Mouse (Mus musculus): ENCODE results near the gene Ptprj. TPM values are rescaled to one million over a fixed set of nuclear protein-coding genes. Genes with fewer than 3 reads are reported as not detected.
A peak's percentile ranks its signal among the peaks of the same experiment; 100 is the strongest.

Gene Ptprj
- total RNA-seq (2017): 224 to 262 TPM (median 261 TPM) in 3 replicates

DNA sequence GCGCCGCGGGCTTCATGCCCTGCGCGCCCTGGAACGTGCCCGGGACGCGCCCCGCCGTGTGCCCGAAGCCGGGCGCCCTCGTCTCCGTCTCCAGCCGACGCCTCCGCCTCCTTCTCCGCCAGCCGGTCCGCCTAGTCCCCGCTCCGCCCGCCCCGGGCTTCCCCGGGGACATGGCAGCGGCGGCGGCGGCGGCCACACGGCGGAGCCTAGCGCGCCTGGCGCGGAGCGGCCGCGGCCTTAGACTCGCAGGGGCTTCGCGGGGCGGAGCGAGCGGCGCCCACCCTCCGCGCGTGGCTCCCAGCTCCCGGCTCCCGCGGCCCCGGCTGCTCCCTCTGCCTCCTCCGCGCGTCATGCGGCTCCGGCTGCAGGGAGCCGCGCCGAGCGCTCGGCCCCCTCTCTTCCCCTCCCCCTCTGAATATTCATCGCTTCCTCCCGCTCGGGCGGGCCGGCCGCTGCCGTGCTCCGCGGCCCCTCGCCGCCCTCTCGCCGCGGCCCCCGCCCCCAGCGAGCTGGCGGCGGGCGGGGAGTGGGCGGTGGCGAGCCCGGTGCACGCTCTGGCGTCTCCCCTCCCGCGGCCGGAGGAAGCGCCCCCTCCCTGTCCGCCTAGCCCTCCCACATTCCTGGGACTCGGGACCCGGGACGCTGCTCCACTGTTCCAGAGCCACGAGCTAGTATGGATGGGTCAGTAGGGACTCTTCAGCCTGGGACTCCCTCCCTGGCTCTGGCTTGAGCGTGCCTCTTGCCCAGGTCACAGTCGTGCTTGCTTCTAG lies at the start of gene Ptprj:
Gene Ptprj, minus strand, starts transcription at position 412 of the 770 bp plus-strand sequence.
- ATAC-seq (replicated peaks; ENCODE audit: insufficient number of reproducible peaks, low FRiP score, low TSS enrichment, poor library complexity, severe bottlenecking): no peak

DNA sequence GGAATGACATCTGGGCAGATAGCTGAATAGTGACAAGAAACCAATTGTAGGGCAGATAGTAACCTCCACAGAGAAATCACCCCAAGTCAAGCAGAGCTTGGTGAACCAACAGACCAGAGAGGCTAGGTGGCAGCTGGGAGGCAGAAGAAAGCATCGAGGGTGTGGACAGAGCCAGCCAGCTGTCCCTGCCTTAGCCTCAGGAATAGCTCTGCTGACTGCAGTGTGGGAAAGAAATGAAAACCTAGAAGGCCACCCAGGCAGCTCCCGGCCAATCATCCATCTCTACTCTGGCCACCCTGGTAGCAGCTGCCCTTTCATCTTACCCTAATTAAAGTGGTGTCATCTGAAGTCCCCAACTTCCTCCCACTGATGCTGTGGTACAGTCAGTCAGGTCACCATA lies 49.1 kb upstream of the Ptprj start:
- no peak for ATAC-seq (replicated peaks; ENCODE audit: insufficient number of reproducible peaks, low FRiP score, low TSS enrichment, poor library complexity, severe bottlenecking)

DNA sequence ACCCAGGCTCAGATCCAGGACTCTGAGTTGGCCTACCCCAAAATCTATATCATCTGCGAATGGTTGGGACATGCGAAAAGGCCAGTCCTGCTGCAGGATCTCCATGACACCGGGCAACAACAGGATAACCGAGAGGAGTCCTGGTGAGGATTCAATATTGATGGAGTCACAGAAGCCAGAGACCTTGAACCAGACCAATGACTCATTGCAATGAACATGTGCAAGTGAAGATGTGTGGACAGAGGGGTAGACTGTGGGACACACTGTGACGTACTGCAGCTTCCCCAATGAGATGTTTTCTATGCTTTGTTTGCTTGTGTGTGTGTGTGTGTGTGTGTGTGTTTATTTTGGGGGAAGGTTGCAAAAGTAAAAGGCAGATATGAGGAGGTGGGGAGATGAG lies 47.8 kb upstream of the Ptprj start:
- no peak for ATAC-seq (replicated peaks; ENCODE audit: insufficient number of reproducible peaks, low FRiP score, low TSS enrichment, poor library complexity, severe bottlenecking)

DNA sequence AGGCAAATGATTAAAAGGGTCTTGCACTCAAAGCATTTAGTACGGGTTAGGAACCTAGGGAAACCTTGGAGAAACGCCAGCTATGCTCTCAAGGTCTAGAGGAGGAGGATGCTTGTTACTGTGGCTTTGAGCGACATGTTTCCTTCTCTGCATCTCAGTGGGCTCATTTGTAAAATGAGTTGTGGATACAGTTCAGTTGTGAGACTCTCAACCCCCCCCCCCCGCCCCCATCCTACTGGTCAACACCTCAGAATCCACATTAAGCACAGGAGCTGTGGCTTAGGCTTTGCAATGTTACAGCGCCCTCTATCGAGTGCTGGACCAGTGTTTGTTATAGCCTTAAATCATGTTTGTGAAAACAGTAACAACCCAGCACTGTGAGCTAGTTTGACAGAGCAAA lies 44.5 kb upstream of the Ptprj start:
- ATAC-seq (replicated peaks; ENCODE audit: insufficient number of reproducible peaks, low FRiP score, low TSS enrichment, poor library complexity, severe bottlenecking): peak; percentile 73

DNA sequence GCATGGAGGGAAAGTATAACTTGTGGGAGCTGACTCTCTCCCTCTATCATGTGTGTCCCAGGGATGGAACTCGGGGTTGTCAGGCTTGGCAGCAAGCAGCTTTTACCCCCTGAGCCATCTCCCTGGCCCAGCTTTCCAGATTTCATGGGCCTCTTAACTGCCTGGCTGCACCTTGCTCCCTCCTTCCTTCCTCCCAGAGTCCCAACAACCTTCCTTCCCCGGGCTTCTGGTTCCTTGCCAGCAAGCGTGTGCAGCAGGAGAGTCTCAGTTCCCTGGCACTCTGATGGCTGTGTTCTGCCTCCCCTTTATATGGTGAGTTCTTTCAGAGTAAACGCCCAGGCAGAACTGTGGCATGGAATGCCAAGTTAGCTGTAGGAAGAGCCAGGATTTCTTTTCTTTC lies 43.9 kb upstream of the Ptprj start:
- no peak for ATAC-seq (replicated peaks; ENCODE audit: insufficient number of reproducible peaks, low FRiP score, low TSS enrichment, poor library complexity, severe bottlenecking)

DNA sequence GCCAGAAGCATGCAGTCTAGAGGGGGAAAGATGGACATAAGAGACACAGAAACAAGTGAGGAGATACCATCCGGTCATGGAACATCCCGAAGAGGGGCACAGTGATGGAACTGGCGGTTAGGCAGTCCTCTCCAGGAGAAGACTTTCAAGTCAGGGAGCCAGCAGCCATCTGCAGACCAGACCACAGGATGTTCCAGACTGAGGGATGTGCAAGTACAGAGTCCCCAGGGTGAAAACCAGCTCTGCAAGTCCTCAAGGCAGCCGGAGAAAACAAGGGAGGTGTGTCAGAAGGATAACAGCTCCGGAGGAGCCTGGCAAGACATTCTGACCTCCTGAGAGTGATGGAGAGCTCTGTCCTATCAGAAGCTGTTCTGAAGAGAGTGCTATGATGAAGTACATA lies 40.4 kb upstream of the Ptprj start:
- no peak for ATAC-seq (replicated peaks; ENCODE audit: insufficient number of reproducible peaks, low FRiP score, low TSS enrichment, poor library complexity, severe bottlenecking)

DNA sequence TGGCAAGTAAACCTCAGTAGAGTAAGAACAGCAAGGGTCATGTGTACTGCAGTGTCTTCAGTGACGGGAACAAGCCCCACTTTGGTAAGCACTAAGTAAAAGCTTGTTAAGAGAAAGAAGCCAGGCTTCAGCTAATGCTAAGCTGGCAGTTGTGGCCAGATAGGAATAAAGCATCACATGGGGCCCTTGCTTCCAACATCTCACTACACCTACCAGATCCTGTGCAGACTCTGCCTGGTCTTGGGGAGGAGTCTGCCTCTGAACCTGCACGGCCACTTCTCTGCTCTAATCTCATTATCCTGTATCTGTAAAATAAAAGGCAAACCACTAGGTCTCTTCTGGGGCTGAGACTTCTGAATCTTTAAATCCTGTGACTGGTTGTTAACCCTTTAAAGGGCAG lies 39.2 kb upstream of the Ptprj start:
- no peak for ATAC-seq (replicated peaks; ENCODE audit: insufficient number of reproducible peaks, low FRiP score, low TSS enrichment, poor library complexity, severe bottlenecking)

DNA sequence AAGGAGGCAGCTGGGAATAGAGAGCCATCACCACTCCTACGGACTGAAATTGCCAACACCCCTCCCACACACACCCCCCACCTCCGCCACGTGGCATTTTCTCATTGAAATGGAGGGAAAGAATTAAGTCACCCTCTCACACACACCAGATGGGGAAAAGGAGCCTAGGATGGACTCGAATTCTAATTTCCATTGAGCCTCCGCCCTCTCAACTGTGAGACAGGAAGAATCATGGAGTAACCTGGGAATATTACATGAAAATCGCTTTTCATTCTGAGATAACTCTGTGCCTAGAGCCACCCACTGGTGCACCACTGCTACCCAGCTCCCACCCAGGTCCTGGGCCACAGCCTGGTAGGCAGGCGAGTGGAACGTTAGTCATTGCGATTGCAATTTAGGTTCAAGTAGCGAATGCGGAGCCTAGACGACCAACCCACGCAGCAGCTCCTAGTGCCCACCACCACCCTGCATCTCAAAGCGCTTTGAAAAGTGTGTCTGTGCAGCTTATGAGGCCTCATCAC lies 34.3 kb upstream of the Ptprj start:
- no peak for ATAC-seq (replicated peaks; ENCODE audit: insufficient number of reproducible peaks, low FRiP score, low TSS enrichment, poor library complexity, severe bottlenecking)

DNA sequence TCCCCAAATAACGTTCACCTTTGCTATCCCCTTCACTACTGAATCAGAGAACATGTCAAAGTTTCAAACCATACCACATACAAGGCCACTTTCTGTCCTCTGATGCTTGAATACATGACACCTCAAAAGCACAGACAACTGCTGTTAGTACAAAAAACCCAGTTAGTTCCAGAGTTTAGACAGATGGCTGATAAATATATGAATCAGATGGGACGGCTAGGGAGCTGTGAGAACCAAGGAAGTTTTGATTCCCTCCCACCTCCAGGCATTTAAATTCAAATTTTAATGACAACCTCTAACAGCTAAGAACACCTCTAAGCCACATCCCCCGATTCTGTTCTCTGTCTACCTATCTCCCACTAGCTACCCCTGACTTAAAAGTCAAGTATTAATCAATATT lies 33.1 kb upstream of the Ptprj start:
- ATAC-seq (replicated peaks; ENCODE audit: insufficient number of reproducible peaks, low FRiP score, low TSS enrichment, poor library complexity, severe bottlenecking): no peak

DNA sequence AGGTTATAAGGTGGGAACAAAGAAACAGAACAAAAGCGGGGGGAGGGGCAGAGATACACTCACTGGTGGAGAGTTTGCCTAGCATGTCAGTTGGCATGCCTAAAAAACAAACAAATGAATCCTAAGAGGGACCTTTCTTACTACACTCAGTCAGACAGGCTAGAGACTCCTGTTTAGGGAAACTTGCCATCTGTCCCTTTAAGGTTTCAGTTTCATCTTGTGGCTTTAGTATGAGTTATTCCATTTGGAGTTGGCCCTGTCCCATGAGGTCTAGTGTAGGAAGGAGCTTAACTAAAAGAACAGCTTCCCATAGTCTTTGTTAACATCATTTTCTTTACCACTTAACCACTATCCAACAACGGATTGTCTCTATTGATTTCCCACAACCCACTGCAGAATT lies 32.6 kb upstream of the Ptprj start:
- ATAC-seq (replicated peaks; ENCODE audit: insufficient number of reproducible peaks, low FRiP score, low TSS enrichment, poor library complexity, severe bottlenecking): no peak

DNA sequence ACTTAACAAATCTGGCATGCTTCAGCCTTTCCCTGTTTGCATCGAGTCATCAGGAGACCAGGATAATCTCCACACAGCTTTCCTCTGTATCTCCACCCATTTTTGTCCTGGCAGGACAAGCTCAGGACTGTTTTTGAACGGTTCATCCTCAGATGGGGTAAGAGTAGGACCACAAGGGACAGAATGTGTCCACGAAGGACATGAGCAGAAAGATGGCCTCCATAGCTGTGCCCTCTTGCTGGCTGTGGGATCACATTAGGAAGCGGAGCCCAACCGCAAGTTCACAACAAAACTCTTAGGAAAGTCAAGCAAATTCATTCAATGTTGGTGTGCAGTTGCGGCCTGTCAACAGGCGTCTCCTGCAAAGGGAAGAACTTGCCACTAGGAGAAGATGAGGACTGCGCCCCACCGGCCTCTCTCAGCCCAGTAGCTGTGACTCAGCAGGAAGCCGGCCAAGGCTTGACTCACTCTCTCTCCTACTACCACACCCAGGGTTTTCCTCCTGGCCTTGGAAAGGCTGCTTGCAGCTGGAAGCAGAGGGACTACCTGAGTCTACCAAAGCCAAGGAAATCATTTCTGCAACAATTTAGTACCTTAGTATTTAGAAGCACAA lies 31.6 kb upstream of the Ptprj start:
- ATAC-seq (replicated peaks; ENCODE audit: insufficient number of reproducible peaks, low FRiP score, low TSS enrichment, poor library complexity, severe bottlenecking): peak; percentile 73; the same call in 1 of the 2 replicates

DNA sequence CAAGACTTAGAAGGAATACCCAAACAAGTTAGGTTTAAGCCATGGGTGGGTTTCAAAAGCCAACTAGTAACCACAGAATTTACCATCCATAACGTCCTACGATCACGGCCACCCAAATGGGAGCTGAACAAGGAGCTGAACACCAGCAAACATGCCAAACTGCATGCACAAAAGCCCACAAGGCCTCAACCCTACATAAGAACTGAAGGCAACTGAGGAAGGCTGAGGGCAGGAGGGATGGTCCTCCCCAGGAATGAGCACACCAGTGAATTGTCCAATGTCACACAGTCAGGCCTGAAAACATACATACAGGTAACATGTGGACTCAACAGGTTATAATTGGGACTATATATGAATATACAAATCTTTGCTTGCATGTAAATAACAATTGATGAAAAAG lies 20.6 kb upstream of the Ptprj start:
- no peak for ATAC-seq (replicated peaks; ENCODE audit: insufficient number of reproducible peaks, low FRiP score, low TSS enrichment, poor library complexity, severe bottlenecking)

DNA sequence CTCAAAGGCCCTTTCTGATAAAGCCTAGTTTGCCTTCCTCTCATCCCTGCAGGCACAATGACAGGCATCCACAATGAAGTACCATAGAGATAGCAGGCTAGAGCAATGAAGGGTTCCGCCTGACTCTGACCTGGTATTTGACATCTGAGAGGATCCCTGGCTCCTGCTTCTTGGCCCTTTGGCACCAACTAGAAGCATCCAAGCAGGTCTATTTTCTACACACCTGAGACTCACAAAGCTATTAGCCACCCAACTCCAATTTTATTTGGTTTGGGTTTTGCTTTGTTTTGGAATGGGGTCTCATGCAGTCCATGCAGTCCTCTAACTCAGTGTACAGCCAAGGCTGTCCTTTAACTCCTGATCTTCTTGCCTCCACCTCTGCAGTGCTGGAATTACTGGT lies 7.7 kb upstream of the Ptprj start:
- no peak for ATAC-seq (replicated peaks; ENCODE audit: insufficient number of reproducible peaks, low FRiP score, low TSS enrichment, poor library complexity, severe bottlenecking)

DNA sequence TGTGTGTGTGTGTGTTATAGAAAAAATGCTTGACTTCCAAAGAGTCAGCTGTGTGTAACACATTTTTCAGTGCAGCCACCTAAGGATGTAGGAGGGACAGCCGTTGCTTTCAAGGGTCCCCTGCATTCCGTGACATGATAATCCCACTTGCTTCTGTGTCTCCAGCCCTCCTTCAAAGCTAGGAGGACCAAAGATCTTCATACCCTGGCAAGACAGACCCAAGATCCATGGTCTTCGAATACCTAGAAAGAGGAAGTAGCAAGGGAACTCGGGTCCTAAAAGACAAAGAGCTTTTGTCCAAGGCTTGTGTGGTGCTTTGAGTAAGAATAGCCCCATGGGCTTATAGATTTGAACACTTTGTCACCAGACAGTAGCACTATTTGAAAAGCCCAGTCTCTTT lies 4.1 kb upstream of the Ptprj start:
- no peak for ATAC-seq (replicated peaks; ENCODE audit: insufficient number of reproducible peaks, low FRiP score, low TSS enrichment, poor library complexity, severe bottlenecking)

DNA sequence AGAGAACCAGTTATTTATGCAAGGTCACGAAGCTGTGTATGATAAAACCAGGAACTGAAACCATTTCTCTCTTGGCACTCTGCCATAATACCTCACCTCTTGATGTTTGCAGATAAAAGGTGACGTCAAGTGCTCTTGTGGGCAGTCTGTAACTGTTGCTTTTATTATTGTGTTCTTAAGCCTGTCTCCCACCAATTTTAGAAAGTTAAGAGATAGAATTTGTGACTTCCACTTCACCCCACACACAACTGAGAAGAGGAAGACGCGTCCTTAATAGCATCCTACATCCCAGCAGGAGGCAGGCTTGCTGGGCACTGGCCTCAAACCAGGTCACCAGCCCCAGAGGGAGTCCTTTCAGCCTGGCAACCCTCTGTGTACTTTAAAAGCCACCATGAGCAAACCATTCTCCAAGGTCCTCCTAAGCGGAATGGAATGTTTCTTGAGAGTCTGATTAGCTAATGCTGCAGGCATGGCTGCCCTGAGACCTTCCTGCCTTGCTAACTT lies 3.2 kb upstream of the Ptprj start:
- peak; percentile 51 for ATAC-seq (replicated peaks; ENCODE audit: insufficient number of reproducible peaks, low FRiP score, low TSS enrichment, poor library complexity, severe bottlenecking)

DNA sequence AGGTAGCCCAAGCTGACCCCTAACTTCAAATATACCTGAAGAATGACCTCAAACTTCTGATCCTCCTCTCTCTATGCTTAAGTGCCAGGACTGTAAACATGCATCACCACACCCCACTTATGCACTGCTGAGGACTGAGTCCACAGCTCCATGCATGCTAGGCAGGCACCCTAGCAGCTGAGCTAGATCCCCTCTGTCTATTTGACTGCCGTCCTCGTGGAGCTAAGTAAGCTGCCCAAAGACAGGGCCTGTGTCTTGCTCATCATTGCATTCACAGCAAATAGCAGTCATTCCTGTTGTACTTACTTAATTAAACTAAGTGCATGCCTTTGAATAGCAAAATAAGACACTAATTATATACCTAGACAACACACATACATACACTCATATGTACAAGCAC lies 2.4 kb upstream of the Ptprj start:
- no peak for ATAC-seq (replicated peaks; ENCODE audit: insufficient number of reproducible peaks, low FRiP score, low TSS enrichment, poor library complexity, severe bottlenecking)

DNA sequence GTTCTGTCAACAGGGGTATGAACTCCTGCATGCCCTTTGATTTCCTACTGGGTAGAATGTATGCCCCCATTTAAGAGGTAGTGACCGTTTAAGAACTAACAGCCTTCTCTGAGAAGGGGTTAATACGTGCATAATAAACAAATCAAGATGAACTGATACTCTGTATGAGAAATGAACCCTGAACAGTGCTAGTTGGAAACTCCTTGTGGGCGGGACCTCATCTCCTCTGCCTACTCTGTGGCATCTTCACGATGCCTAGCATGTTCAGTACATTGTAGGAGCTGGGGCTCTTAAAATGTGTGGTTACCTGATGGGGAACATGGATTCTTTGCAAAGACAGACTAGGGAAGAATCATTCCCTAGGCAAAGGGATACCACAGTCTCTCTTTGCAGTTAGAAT lies 1.9 kb upstream of the Ptprj start:
- ATAC-seq (replicated peaks; ENCODE audit: insufficient number of reproducible peaks, low FRiP score, low TSS enrichment, poor library complexity, severe bottlenecking): no peak

DNA sequence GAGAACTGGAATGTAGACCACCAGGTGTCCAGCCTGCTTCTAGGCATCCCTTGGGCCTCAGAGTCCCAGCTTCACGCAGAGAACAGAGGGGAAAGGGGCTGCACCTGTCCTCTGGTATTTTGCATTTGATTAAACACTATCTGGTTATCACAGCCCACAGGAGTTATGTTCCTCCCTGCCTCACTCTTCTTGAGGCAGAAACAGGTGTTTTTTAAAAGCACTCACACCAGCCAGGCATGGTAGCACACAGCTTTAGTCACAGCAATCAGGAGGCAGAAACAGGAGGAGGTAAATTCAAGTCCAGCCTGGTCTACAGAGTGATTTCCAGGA lies 1.3 kb upstream of the Ptprj start:
- no peak for ATAC-seq (replicated peaks; ENCODE audit: insufficient number of reproducible peaks, low FRiP score, low TSS enrichment, poor library complexity, severe bottlenecking)

DNA sequence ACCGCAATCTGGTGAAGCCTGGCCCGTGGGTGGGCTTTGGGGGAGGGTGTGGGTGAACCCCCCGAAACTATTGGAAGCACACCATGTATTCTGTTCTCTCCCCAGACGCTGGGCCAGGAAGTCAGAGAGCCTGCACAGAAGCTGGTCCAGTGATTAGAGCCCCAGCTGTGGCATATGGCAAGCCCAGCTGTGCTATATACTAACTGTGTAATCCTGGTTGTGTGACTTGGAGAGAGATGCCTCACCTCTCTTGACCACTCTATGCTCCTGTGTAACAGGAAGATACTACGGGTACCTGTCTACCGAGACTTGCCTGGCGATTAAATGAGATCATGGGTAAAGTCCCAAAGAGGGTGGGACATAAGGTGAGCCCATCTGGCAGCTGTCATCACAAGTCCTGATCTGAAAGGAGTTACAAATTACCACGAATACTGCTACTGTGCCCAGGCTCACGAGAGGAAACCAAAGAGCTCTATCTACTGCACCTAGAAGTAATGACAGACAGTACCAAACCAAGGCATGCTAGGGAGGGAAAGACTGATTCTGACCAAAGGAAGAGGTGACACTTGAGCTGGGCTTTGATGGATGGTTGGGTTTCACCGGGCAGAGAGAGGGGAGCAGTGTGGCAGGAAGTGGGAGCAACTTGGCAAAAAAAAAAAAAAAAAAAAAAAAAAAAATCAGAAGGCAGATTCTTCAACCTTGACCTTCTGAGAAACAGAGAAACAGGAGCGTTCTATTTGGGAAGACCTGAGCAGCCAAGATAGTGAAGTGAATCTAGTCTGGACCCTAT lies 754 bp upstream of the Ptprj start:
- no peak for ATAC-seq (replicated peaks; ENCODE audit: insufficient number of reproducible peaks, low FRiP score, low TSS enrichment, poor library complexity, severe bottlenecking)
